Mouse (Mus musculus) skeletal muscle tissue, adult 2 months (tissue): Measurements from ENCODE around the gene Tlr7.
"Not testable (repeated sequence)": the region's sequence is repeated elsewhere in the genome, so short reads cannot be mapped to it uniquely, and the experiment has no call there.

Source experiments
- DNase-seq: peaks from one replicate; pipeline ENCODE4 v3.0.0-alpha.2; 2012; ENCODE audit warnings: low read depth, low spot score

Gene Tlr7

GRCm38 (mm10) chrX:167302061-167302460 is 28.3 kb downstream of the Tlr7 start:
- not testable (repeated sequence) for DNase-seq

GRCm38 (mm10) chrX:167276953-167277352 is 53.4 kb downstream of the Tlr7 start:
- peak; percentile 27 for DNase-seq

- DNase-seq: no peak
These were observed 53.8 kb downstream of the Tlr7 start for GRCm38 (mm10) chrX:167276551-167276950.

GRCm38 (mm10) chrX:167264086-167264485 is 66.3 kb downstream of the Tlr7 start, which contains the start of gene Tlr8:
Tlr8 (minus strand) TSS chrX:167264329.
- DNase-seq: no peak

- no peak for DNase-seq
These were observed 66.8 kb downstream of the Tlr7 start for GRCm38 (mm10) chrX:167263530-167263929.
